Mouse (Mus musculus) forebrain, embryonic 10.5 days (tissue): Measurements from ENCODE around the gene Bbs9. TPM values are rescaled to one million over a fixed set of nuclear protein-coding genes. Genes with fewer than 3 reads are reported as not detected.
"Not testable (repeated sequence)": the region's sequence is repeated elsewhere in the genome, so short reads cannot be mapped to it uniquely, and the experiment has no call there.

ENCODE experiments used
- DNase-seq: peaks from one replicate; pipeline ENCODE4 v3.0.0-alpha.2; 2017; ENCODE audit warnings: low spot score; ENCODE audit errors: extremely low spot score
- H3K27ac ChIP-seq: fragments of 300-500 bp; sonication (generic); 2 replicates; pipeline ENCODE4 v1.5.1; 2016; ENCODE audit warnings: mild to moderate bottlenecking
- H3K27me3 ChIP-seq: fragments of 300-500 bp; sonication (generic); 2 replicates; pipeline ENCODE4 v1.6.1; 2016; ENCODE audit warnings: mild to moderate bottlenecking; ENCODE audit not compliant: poor library complexity, severe bottlenecking
- H3K36me3 ChIP-seq: fragments of 300-500 bp; sonication (generic); replicated peaks from 2 replicates; pipeline ENCODE4 v1.6.1; 2016; ENCODE audit warnings: mild to moderate bottlenecking, moderate library complexity
- H3K4me1 ChIP-seq: fragments of 300-500 bp; sonication (generic); 2 replicates; pipeline ENCODE4 v1.6.1; 2016
- H3K4me3 ChIP-seq: fragments of 300-500 bp; sonication (generic); 2 replicates; pipeline ENCODE4 v1.5.1; 2016; ENCODE audit warnings: mild to moderate bottlenecking, moderate library complexity
- H3K9me3 ChIP-seq: fragments of 300-500 bp; sonication (generic); 2 replicates; pipeline ENCODE4 v1.6.1; 2016; ENCODE audit warnings: mild to moderate bottlenecking, moderate library complexity
- WGBS: fragments of 180-500 bp; shearing (Covaris S2); methylation state at CpG from one replicate; pipeline ENCODE4 v1.1.7; 2016; 5-methylcytosine and 5-hydroxymethylcytosine counted together
- polyA plus RNA-seq: library from polyadenylated mRNA; unstranded; fragments of >200 nt; fragmentation: Nextera tagmentation; extraction: Ambion mirVana; gene quantifications from 2 replicates; pipeline ENCODE4 v1.2.1, GENCODE M21; 2016

Gene Bbs9
- polyA plus RNA-seq, 1 experiment from 2014 or later, result 14.6 TPM

- no peaks in the 10 kb centered on the region for H3K4me1 ChIP-seq
- no peak overlapping the region for H3K27ac ChIP-seq
- H3K4me3 ChIP-seq, result no peak overlapping the region
- H3K36me3 ChIP-seq, result peaks cover 80% of the 10 kb centered on the region
- WGBS, result 93% methylated on average over 6 of the region's 6 CpGs
- no peaks in the 10 kb centered on the region for H3K27me3 ChIP-seq
- DNase-seq, result no peak
- H3K9me3 ChIP-seq, result no peaks in the 10 kb centered on the region
These were observed 26.3 kb upstream of the Bbs9 start for GRCm38 (mm10) chr9:22449209-22449608.

- no peaks in the 10 kb centered on the region for H3K27me3 ChIP-seq
- no peak overlapping the region for H3K27ac ChIP-seq
- no peaks in the 10 kb centered on the region for H3K4me1 ChIP-seq
- H3K9me3 ChIP-seq, result no peaks in the 10 kb centered on the region
- no peak for DNase-seq
- peaks cover 100% of the 10 kb centered on the region for H3K36me3 ChIP-seq
- no peak overlapping the region for H3K4me3 ChIP-seq
- 92% methylated on average over 10 of the region's 10 CpGs for WGBS
These were observed 22.8 kb upstream of the Bbs9 start for GRCm38 (mm10) chr9:22452697-22453096.

- Histone ChIP-seq H3K4me3 (no peak overlapping the region), H3K27me3 (no peaks in the 10 kb centered on the region), H3K9me3 (no peaks in the 10 kb centered on the region), H3K4me1 (no peaks in the 10 kb centered on the region), H3K36me3 (peaks cover 94% of the 10 kb centered on the region), H3K27ac (no peak overlapping the region)
- WGBS, result 96% methylated on average over 10 of the region's 10 CpGs
- DNase-seq, result no peak
These were observed 22.0 kb upstream of the Bbs9 start for GRCm38 (mm10) chr9:22453501-22453924.

- H3K4me1 ChIP-seq, H3K9me3 ChIP-seq, H3K27me3 ChIP-seq, H3K27ac ChIP-seq, DNase-seq, H3K4me3 ChIP-seq: not testable (repeated sequence)
- peaks cover 92% of the 10 kb centered on the region for H3K36me3 ChIP-seq
- WGBS, result 93% methylated on average over 8 of the region's 8 CpGs
These were observed 21.5 kb upstream of the Bbs9 start, which contains the start of gene Gm17545 for GRCm38 (mm10) chr9:22453990-22454389. Gene Gm17545 (plus strand): TSS chr9:22454290.

- H3K27ac ChIP-seq, result no peak overlapping the region
- no peaks in the 10 kb centered on the region for H3K27me3 ChIP-seq
- H3K9me3 ChIP-seq, result no peaks in the 10 kb centered on the region
- DNase-seq, result no peak
- no peaks in the 10 kb centered on the region for H3K4me1 ChIP-seq
- no peak overlapping the region for H3K4me3 ChIP-seq
- peaks cover 82% of the 10 kb centered on the region for H3K36me3 ChIP-seq
These were observed 20.5 kb upstream of the Bbs9 start for GRCm38 (mm10) chr9:22455041-22455440.

GRCm38 (mm10) chr9:22457142-22457835, 18.2 kb upstream of the Bbs9 start:
- no peak overlapping the region for H3K4me3 ChIP-seq
- no peak overlapping the region for H3K27ac ChIP-seq
- H3K9me3 ChIP-seq, result no peaks in the 10 kb centered on the region
- H3K27me3 ChIP-seq, result no peaks in the 10 kb centered on the region
- H3K4me1 ChIP-seq, result no peaks in the 10 kb centered on the region
- peaks cover 75% of the 10 kb centered on the region for H3K36me3 ChIP-seq
- 91% methylated on average over 11 of the region's 11 CpGs for WGBS
- DNase-seq, result no peak

- WGBS, result 92% methylated on average over 3 of the region's 3 CpGs
These were observed 13.6 kb upstream of the Bbs9 start for GRCm38 (mm10) chr9:22461946-22462345.

GRCm38 (mm10) chr9:22466212-22466611, 9.3 kb upstream of the Bbs9 start:
- Histone ChIP-seq H3K9me3 (no peaks in the 10 kb centered on the region), H3K27me3 (no peaks in the 10 kb centered on the region), H3K4me1 (peaks cover 11% of the 10 kb centered on the region), H3K4me3 (no peak overlapping the region), H3K27ac (no peak overlapping the region), H3K36me3 (peaks cover 32% of the 10 kb centered on the region)
- 95% methylated on average over 5 of the region's 5 CpGs for WGBS
- no peak for DNase-seq

More at GRCm38 (mm10) chr9:22461946-22462345, 13.6 kb upstream of the Bbs9 start:
- no peak overlapping the region for H3K4me3 ChIP-seq
- no peak for DNase-seq
- peaks cover under 1% of the 10 kb centered on the region for H3K4me1 ChIP-seq
- no peaks in the 10 kb centered on the region for H3K27me3 ChIP-seq
- H3K9me3 ChIP-seq, result no peaks in the 10 kb centered on the region
- H3K27ac ChIP-seq, result no peak overlapping the region
- peaks cover 51% of the 10 kb centered on the region for H3K36me3 ChIP-seq

- H3K36me3 ChIP-seq, result peaks cover 20% of the 10 kb centered on the region
- DNase-seq, result no peak
- H3K4me1 ChIP-seq, result peaks cover 11% of the 10 kb centered on the region
- WGBS, result 2% methylated on average over 73 of the region's 73 CpGs
- peak overlapping the region; percentile 95 for H3K27ac ChIP-seq
- H3K9me3 ChIP-seq, result no peaks in the 10 kb centered on the region
- no peaks in the 10 kb centered on the region for H3K27me3 ChIP-seq
- peak overlapping the region; percentile 91 for H3K4me3 ChIP-seq
These were observed 7.9 kb upstream of the Bbs9 start for GRCm38 (mm10) chr9:22467371-22468169.

GRCm38 (mm10) chr9:22468170-22468898, 7.2 kb upstream of the Bbs9 start:
- 4% methylated on average over 41 of the region's 43 CpGs for WGBS
- no peaks in the 10 kb centered on the region for H3K9me3 ChIP-seq
- no peaks in the 10 kb centered on the region for H3K27me3 ChIP-seq
- H3K4me3 ChIP-seq, result peak overlapping the region; percentile 91
- peak overlapping the region; percentile 95 for H3K27ac ChIP-seq
- H3K36me3 ChIP-seq, result peaks cover 19% of the 10 kb centered on the region
- H3K4me1 ChIP-seq, result peaks cover 11% of the 10 kb centered on the region
- peak; percentile 84 for DNase-seq

GRCm38 (mm10) chr9:22468899-22469259, 6.6 kb upstream of the Bbs9 start:
- no peak overlapping the region for H3K27ac ChIP-seq
- H3K27me3 ChIP-seq, result no peaks in the 10 kb centered on the region
- no peaks in the 10 kb centered on the region for H3K9me3 ChIP-seq
- H3K4me1 ChIP-seq, result peaks cover 11% of the 10 kb centered on the region
- peaks cover 19% of the 10 kb centered on the region for H3K36me3 ChIP-seq
- no peak for DNase-seq
- peak overlapping the region; percentile 91; the same call in 1 of the 2 replicates for H3K4me3 ChIP-seq
- WGBS, result 82% methylated on average over 8 of the region's 8 CpGs

GRCm38 (mm10) chr9:22469643-22470042, 5.9 kb upstream of the Bbs9 start, which contains the start of gene Rp9:
Gene Rp9 (minus strand): TSS chr9:22469743.
- peaks cover 14% of the 10 kb centered on the region for H3K36me3 ChIP-seq
- H3K4me1 ChIP-seq, result peaks cover 11% of the 10 kb centered on the region
- peak within 1 kb of the TSS; percentile 95; the same call in 1 of the 2 replicates for H3K27ac ChIP-seq
- no peaks in the 10 kb centered on the region for H3K27me3 ChIP-seq
- H3K9me3 ChIP-seq, result no peaks in the 10 kb centered on the region
- WGBS, result 94% methylated on average over 3 of the region's 3 CpGs
- peak within 1 kb of the TSS; percentile 91 for H3K4me3 ChIP-seq
- DNase-seq, result no peak
